Mouse (Mus musculus) hindbrain, embryonic 12.5 days (tissue): ENCODE results near the gene Bmper. TPM values are rescaled to one million over a fixed set of nuclear protein-coding genes. Genes with fewer than 3 reads are reported as not detected.
A peak's percentile ranks its signal among the peaks of the same experiment; 100 is the strongest.

Source experiments
- ATAC-seq: fragments of 200-750 bp; cut with Nextera tagmentation; 2 replicates; pipeline ENCODE4 v1.8.0; 2017; ENCODE audit warnings: moderate TSS enrichment; ENCODE audit not compliant: low FRiP score
- H3K27ac ChIP-seq: fragments of 300-500 bp; sonication (generic); 2 replicates; pipeline ENCODE4 v1.5.1; 2016; ENCODE audit warnings: mild to moderate bottlenecking
- H3K27me3 ChIP-seq: fragments of 300-500 bp; sonication (generic); 2 replicates; pipeline ENCODE4 v1.6.1; 2016; ENCODE audit warnings: mild to moderate bottlenecking
- H3K36me3 ChIP-seq: fragments of 300-500 bp; sonication (generic); 2 replicates; pipeline ENCODE4 v1.6.1; 2016; ENCODE audit warnings: mild to moderate bottlenecking
- H3K4me1 ChIP-seq: fragments of 300-500 bp; sonication (generic); 2 replicates; pipeline ENCODE4 v1.6.1; 2016
- H3K4me2 ChIP-seq: fragments of 300-500 bp; sonication (generic); replicated peaks from 2 replicates; pipeline ENCODE4 v1.6.1; 2016; ENCODE audit warnings: mild to moderate bottlenecking
- H3K4me3 ChIP-seq: fragments of 300-500 bp; sonication (generic); 2 replicates; pipeline ENCODE4 v1.5.1; 2016; ENCODE audit warnings: mild to moderate bottlenecking
- H3K9ac ChIP-seq: fragments of 300-500 bp; sonication (generic); 2 replicates; pipeline ENCODE4 v1.6.1; 2016; ENCODE audit warnings: mild to moderate bottlenecking, moderate library complexity
- H3K9me3 ChIP-seq: fragments of 300-500 bp; sonication (generic); replicated peaks from 2 replicates; pipeline ENCODE4 v1.6.1; 2016; ENCODE audit warnings: mild to moderate bottlenecking
- WGBS: fragments of 180-500 bp; shearing (Covaris S2); methylation state at CpG from one replicate; pipeline ENCODE4 v1.1.7; 2016; 5-methylcytosine and 5-hydroxymethylcytosine counted together
- polyA plus RNA-seq: library from polyadenylated mRNA; unstranded; fragments of >200 nt; fragmentation: Nextera tagmentation; extraction: Ambion mirVana; gene quantifications from 2 replicates; pipeline ENCODE4 v1.2.1, GENCODE M21; 2016

Gene Bmper
- polyA plus RNA-seq, 1 experiment from 2014 or later = 9.7 TPM

DNA sequence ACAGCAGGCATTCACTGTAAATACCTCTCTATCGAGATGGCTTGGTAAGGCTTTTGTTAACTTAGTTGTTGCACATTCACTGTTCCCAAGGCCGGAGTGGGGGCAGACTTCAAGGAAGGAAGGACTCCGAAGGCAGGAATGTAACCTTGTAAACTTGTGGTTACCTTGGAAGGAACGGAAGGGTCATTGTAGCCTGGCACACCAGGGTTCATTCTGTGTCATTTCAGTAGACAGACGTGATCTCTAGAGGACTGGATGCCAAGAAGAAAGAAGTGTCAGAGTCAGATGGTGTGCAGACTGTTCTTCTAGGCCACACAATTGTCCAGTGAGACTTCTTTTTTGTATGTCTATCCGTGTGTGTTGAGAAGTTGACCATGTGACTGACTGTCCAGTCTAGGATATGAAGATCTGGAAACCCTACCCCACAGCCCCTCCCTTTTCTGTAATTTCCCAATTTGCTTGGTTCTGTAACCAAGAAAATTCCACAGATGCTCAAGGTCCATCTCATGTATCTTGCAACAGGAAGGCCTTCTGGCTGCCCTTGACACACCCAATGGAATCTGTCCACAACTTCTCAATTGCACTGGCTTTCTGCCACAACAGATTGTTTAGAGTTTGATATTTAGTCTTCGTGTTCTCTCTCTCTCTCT is 242.2 kb downstream of the Bmper start:
- no peaks in the 10 kb centered on the region for H3K4me1 ChIP-seq
- no peak overlapping the region for H3K9ac ChIP-seq
- H3K9me3 ChIP-seq = no peaks in the 10 kb centered on the region
- H3K27me3 ChIP-seq = no peaks in the 10 kb centered on the region
- 84% methylated on average over 7 of the region's 7 CpGs for WGBS
- no peak overlapping the region for H3K4me2 ChIP-seq
- no peak for ATAC-seq
- H3K27ac ChIP-seq = no peak overlapping the region
- no peaks in the 10 kb centered on the region for H3K36me3 ChIP-seq
- H3K4me3 ChIP-seq = no peak overlapping the region

DNA sequence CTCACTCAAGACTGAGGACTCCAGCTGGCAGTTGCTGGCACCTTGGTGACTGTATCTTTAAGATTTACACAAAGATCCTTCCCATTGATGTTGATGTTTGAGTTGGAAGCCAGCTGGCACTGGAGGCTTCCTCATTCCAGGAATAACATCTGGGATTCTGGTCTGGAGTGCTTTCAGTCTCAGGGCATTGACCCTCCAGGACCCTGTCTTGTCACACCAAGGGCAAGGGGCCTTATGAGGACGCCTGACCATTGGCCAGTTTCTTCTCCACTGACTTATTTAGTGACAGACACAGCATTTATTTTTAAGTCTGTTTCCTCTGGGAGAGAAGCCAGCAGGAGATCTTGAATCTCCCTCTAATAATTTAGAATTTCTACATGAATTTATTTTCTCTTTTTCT is 247.0 kb downstream of the Bmper start:
- H3K9ac ChIP-seq = no peak overlapping the region
- H3K27me3 ChIP-seq = no peaks in the 10 kb centered on the region
- H3K9me3 ChIP-seq = no peaks in the 10 kb centered on the region
- 52% methylated on average over 1 of the region's 1 CpGs for WGBS
- ATAC-seq = no peak
- H3K36me3 ChIP-seq = no peaks in the 10 kb centered on the region
- no peak overlapping the region for H3K27ac ChIP-seq
- no peak overlapping the region for H3K4me3 ChIP-seq
- H3K4me1 ChIP-seq = no peaks in the 10 kb centered on the region
- H3K4me2 ChIP-seq = no peak overlapping the region

DNA sequence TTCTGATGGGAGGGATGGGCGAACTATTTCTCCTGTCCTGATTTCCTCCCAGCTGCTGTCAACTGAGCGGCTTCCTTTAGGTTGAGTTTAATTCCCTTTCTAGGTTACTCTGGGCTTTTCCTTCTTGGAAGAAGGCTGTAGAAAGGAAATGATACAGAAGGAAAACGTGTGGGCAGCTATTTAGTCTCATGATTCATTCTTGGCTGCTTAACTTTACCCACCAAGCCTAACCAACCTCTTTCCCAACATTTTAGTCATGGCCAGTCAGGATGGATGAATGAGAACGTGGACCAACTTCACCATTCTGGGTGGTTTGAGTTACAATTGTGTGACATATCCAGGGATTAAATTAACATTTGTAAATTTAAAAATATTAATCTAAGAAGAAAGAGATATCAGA is 263.0 kb downstream of the Bmper start:
- Histone ChIP-seq H3K4me1 (peaks cover 7% of the 10 kb centered on the region; the same call in 1 of the 2 replicates), H3K27ac (no peak overlapping the region), H3K9me3 (no peaks in the 10 kb centered on the region), H3K9ac (no peak overlapping the region), H3K4me3 (no peak overlapping the region), H3K27me3 (no peaks in the 10 kb centered on the region), H3K4me2 (no peak overlapping the region), H3K36me3 (no peaks in the 10 kb centered on the region)
- no peak for ATAC-seq
- 79% methylated on average over 4 of the region's 4 CpGs for WGBS

DNA sequence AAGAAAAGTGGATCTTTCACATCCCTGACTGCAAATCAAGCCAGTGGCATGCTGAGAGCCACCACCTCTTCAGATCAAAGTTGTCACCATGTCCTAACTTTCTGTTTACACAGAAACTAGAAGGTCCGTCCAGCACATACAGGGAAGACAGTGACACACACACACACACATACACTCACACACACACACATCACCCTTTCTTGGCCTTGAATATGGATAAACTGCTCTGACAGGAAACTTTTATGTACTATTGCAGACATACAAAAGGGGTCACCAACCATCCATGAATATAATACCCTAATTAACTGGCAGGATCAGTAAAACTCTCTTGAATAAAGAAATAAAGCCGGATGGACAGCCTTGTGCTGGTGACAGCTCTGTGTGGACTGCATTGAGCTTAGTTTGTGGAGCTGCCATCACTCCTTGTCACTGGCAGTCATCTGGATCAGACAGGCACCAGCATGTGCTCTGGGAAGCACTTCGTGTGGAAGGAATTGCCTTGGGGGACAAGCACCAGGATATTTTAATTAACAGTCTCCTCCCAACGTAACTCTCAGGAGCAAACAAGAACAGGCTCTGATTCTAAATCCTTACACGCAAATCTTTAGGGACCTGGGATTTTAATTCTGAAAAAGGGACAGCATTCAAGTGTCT is 264.0 kb downstream of the Bmper start:
- Histone ChIP-seq H3K27ac (no peak overlapping the region), H3K4me1 (peaks cover 7% of the 10 kb centered on the region; the same call in 1 of the 2 replicates), H3K4me3 (no peak overlapping the region), H3K27me3 (no peaks in the 10 kb centered on the region), H3K9me3 (no peaks in the 10 kb centered on the region), H3K36me3 (no peaks in the 10 kb centered on the region), H3K4me2 (no peak overlapping the region), H3K9ac (no peak overlapping the region)
- WGBS = 24% methylated on average over 5 of the region's 5 CpGs
- ATAC-seq = peak; percentile 64

DNA sequence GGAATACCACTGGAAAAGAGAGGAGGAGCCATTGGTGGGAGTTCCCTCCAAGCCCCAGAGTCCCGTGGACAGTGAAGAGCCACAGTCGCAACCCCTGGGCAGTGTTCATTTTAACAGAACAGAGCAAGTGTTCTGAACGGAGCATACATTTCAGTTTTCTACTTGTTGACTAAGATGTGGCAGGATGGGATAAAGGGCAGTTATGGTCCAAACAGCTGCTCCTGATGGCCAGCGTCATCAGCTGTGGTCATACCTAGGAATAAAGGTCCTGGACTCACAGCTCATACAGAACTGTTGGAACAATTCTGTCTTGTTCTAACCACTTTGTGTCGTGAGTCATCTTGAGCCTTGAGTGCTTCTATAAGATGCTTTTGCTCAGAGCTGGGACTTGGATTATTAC is 265.4 kb downstream of the Bmper start:
- Histone ChIP-seq H3K9ac (no peak overlapping the region), H3K9me3 (no peaks in the 10 kb centered on the region)
- ATAC-seq = no peak

DNA sequence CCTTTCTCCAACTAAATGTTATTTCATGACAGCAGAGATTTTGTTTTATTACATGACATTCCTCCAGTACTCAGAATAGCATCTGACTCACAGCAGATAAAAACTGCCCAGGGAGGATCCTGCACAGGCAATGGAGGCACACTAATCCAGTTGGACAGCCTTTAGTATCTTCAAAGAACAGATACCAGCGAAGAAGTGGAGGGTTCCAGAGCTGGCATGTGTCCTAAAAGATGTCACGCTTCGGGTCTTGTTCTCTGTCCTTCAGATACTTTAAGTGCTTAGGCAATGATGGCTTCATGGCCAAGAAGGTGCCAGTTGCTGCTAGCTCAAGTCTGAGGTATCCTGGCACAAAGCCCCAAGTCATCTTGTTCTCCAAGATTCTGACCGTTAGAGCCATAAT is 272.5 kb downstream of the Bmper start:
- no peak for ATAC-seq
- Histone ChIP-seq H3K4me1 (0 out of 2 replicates have a peak, but pooled peaks cover 2% of the 10 kb centered on the region), H3K36me3 (no peaks in the 10 kb centered on the region), H3K27me3 (no peaks in the 10 kb centered on the region), H3K27ac (no peak overlapping the region), H3K4me3 (no peak overlapping the region), H3K9ac (no peak overlapping the region), H3K9me3 (peaks cover under 1% of the 10 kb centered on the region; the same call in 1 of the 2 replicates), H3K4me2 (no peak overlapping the region)
- 81% methylated on average over 4 of the region's 4 CpGs for WGBS

More for the DNA sequence above, 265.4 kb downstream of the Bmper start:
- H3K4me1 ChIP-seq = peaks cover 7% of the 10 kb centered on the region; the same call in 1 of the 2 replicates
- no peaks in the 10 kb centered on the region for H3K27me3 ChIP-seq
- no peak overlapping the region for H3K4me2 ChIP-seq
- no peaks in the 10 kb centered on the region for H3K36me3 ChIP-seq
- WGBS = 91% methylated on average over 5 of the region's 5 CpGs
- H3K27ac ChIP-seq = no peak overlapping the region
- H3K4me3 ChIP-seq = no peak overlapping the region

DNA sequence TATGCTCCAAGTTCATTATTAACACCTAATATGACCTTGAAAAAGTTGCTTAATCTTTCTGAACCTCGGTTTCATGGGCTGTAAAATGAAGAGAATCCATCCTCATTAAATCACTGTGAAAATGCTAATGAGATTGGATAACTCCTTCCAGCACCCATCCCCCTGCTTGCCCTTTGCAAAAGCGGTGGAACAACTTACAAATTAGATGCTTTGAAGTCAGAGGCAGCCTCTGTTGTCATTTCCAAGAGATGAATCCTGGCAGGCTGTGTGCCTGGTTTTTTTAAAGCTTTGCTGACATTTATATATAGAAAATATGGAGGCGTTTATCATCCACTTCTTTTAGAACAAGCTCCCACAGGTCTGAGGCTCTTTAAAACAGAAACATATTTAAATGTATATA is 274.8 kb downstream of the Bmper start:
- ATAC-seq = no peak
- WGBS = 29% methylated on average over 3 of the region's 3 CpGs
- Histone ChIP-seq H3K4me1 (0 out of 2 replicates have a peak, but pooled peaks cover 2% of the 10 kb centered on the region), H3K4me2 (no peak overlapping the region), H3K4me3 (no peak overlapping the region), H3K27me3 (no peaks in the 10 kb centered on the region), H3K9me3 (peaks cover 8% of the 10 kb centered on the region; the same call in 1 of the 2 replicates), H3K36me3 (no peaks in the 10 kb centered on the region), H3K27ac (no peak overlapping the region), H3K9ac (no peak overlapping the region)

DNA sequence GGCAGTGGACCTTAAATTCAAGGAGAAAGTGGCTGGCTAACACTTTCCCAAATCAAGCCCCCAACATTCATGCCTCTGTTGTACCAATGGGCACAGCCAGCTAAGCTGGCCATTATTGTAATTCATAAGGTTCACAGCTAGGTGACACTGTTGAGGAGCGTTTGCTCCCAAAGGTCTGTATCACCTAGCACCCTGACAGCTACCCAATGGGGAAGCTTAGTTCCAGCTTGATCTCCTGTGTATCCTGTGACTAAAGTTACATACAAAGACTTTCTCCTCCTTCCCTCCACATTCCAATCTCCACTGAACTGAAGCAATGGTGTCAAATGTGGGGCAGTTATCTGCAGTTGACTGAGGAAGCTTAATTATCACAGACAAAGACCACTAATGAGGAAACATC is 311.0 kb downstream of the Bmper start:
- Histone ChIP-seq H3K9ac (no peak overlapping the region), H3K4me1 (no peaks in the 10 kb centered on the region), H3K36me3 (no peaks in the 10 kb centered on the region), H3K27me3 (no peaks in the 10 kb centered on the region), H3K9me3 (no peaks in the 10 kb centered on the region), H3K27ac (no peak overlapping the region), H3K4me3 (no peak overlapping the region), H3K4me2 (no peak overlapping the region)
- ATAC-seq = no peak
- WGBS = 34% methylated on average over 1 of the region's 1 CpGs
